Mouse (Mus musculus) intestine, embryonic 16.5 days (tissue): ENCODE results near the gene Fam160a2. TPM values are rescaled to one million over a fixed set of nuclear protein-coding genes. Genes with fewer than 3 reads are reported as not detected.

ENCODE experiments used
- ATAC-seq: fragments of 200-750 bp; cut with Nextera tagmentation; 2 replicates; pipeline ENCODE4 v1.8.0; 2017; ENCODE audit warnings: moderate TSS enrichment, moderate library complexity
- H3K27ac ChIP-seq: fragments of 300-500 bp; sonication (generic); 2 replicates; pipeline ENCODE4 v1.5.1; 2014; ENCODE audit warnings: mild to moderate bottlenecking, low read length
- H3K27me3 ChIP-seq: fragments of 300-500 bp; sonication (generic); replicated peaks from 2 replicates; pipeline ENCODE4 v1.6.1; 2014; ENCODE audit warnings: low read length, control low read depth, mixed read lengths; ENCODE audit not compliant: control insufficient read depth, insufficient read depth
- H3K36me3 ChIP-seq: fragments of 300-500 bp; sonication (generic); 2 replicates; pipeline ENCODE4 v1.6.1; 2014; ENCODE audit warnings: low read length, control low read depth; ENCODE audit not compliant: control insufficient read depth, insufficient read depth
- H3K4me1 ChIP-seq: fragments of 300-500 bp; sonication (generic); 2 replicates; pipeline ENCODE4 v1.6.1; 2014; ENCODE audit warnings: low read length, control low read depth, mixed read lengths; ENCODE audit not compliant: control insufficient read depth, insufficient read depth
- H3K4me2 ChIP-seq: fragments of 300-500 bp; sonication (generic); 2 replicates; pipeline ENCODE4 v1.6.1; 2014; ENCODE audit warnings: low read depth, low read length, control low read depth
- H3K4me3 ChIP-seq: fragments of 300-500 bp; sonication (generic); 2 replicates; pipeline ENCODE4 v1.5.1; 2014; ENCODE audit warnings: mild to moderate bottlenecking, low read length
- H3K9ac ChIP-seq: fragments of 300-500 bp; sonication (generic); 2 replicates; pipeline ENCODE4 v1.6.1; 2014; ENCODE audit warnings: low read depth, low read length
- H3K9me3 ChIP-seq: fragments of 300-500 bp; sonication (generic); 2 replicates; pipeline ENCODE4 v1.6.1; 2016; ENCODE audit warnings: low read length, control low read depth; ENCODE audit not compliant: control insufficient read depth
- WGBS: fragments of 180-500 bp; shearing (Covaris S2); extraction: QIAGEN DNeasy Blood & Tissue Kit; methylation state at CpG from one replicate; pipeline ENCODE4 v1.1.7; 2014; 5-methylcytosine and 5-hydroxymethylcytosine counted together
- polyA plus RNA-seq: library from polyadenylated mRNA; unstranded; fragments of >200 nt; fragmentation: Nextera tagmentation; extraction: Ambion mirVana; gene quantifications from 2 replicates; pipeline ENCODE4 v1.2.1, GENCODE M21; 2015

Fam160a2 gene
- polyA plus RNA-seq, 1 experiment from 2014 or later: 44.2 TPM

GRCm38 (mm10) chr7:105396126-105396525 is 3.7 kb downstream of the Fam160a2 start:
- ATAC-seq: no peak
- peaks cover 12% of the 10 kb centered on the region for H3K4me1 ChIP-seq
- no peak overlapping the region for H3K9ac ChIP-seq
- H3K9me3 ChIP-seq: no peaks in the 10 kb centered on the region
- no peak overlapping the region for H3K4me3 ChIP-seq
- no peaks in the 10 kb centered on the region for H3K27me3 ChIP-seq
- peak overlapping the region; percentile 39 for H3K4me2 ChIP-seq
- no peaks in the 10 kb centered on the region for H3K36me3 ChIP-seq
- peak overlapping the region; percentile 90 for H3K27ac ChIP-seq

- H3K9ac ChIP-seq: no peak overlapping the region; the same call in 1 of the 2 replicates
- H3K4me3 ChIP-seq: no peak overlapping the region
- peak overlapping the region; percentile 39 for H3K4me2 ChIP-seq
- peak overlapping the region; percentile 90 for H3K27ac ChIP-seq
- H3K36me3 ChIP-seq: no peaks in the 10 kb centered on the region
- H3K4me1 ChIP-seq: peaks cover 10% of the 10 kb centered on the region; the same call in 1 of the 2 replicates
- no peaks in the 10 kb centered on the region for H3K27me3 ChIP-seq
- H3K9me3 ChIP-seq: no peaks in the 10 kb centered on the region
- peak; percentile 1; the same call in 1 of the 2 replicates for ATAC-seq
These were observed 4.6 kb downstream of the Fam160a2 start for GRCm38 (mm10) chr7:105395131-105395820.

GRCm38 (mm10) chr7:105394606-105395005 is 5.2 kb downstream of the Fam160a2 start:
- WGBS: 66% methylated on average over 1 of the region's 1 CpGs
- H3K4me1 ChIP-seq: peaks cover 10% of the 10 kb centered on the region; the same call in 1 of the 2 replicates
- no peak overlapping the region for H3K4me2 ChIP-seq
- H3K27me3 ChIP-seq: no peaks in the 10 kb centered on the region
- H3K27ac ChIP-seq: no peak overlapping the region
- ATAC-seq: no peak
- H3K9ac ChIP-seq: no peak overlapping the region
- H3K9me3 ChIP-seq: no peaks in the 10 kb centered on the region
- peaks cover 1% of the 10 kb centered on the region for H3K36me3 ChIP-seq
- H3K4me3 ChIP-seq: no peak overlapping the region

GRCm38 (mm10) chr7:105390236-105390635 is 9.6 kb downstream of the Fam160a2 start:
- H3K36me3 ChIP-seq: peaks cover 12% of the 10 kb centered on the region

GRCm38 (mm10) chr7:105387696-105388095 is 12.2 kb downstream of the Fam160a2 start:
- ATAC-seq: no peak
- Histone ChIP-seq H3K4me3 (no peak overlapping the region), H3K9me3 (no peaks in the 10 kb centered on the region), H3K4me2 (no peak overlapping the region), H3K27me3 (no peaks in the 10 kb centered on the region), H3K4me1 (no peaks in the 10 kb centered on the region), H3K27ac (no peak overlapping the region), H3K36me3 (peaks cover 24% of the 10 kb centered on the region), H3K9ac (no peak overlapping the region)
- WGBS: 84% methylated on average over 2 of the region's 2 CpGs

More at GRCm38 (mm10) chr7:105390236-105390635, 9.6 kb downstream of the Fam160a2 start:
- Histone ChIP-seq H3K4me2 (no peak overlapping the region), H3K9ac (no peak overlapping the region), H3K4me1 (peaks cover 2% of the 10 kb centered on the region; the same call in 1 of the 2 replicates), H3K27ac (no peak overlapping the region), H3K4me3 (no peak overlapping the region), H3K27me3 (no peaks in the 10 kb centered on the region), H3K9me3 (no peaks in the 10 kb centered on the region)
- 88% methylated on average over 2 of the region's 2 CpGs for WGBS
- ATAC-seq: no peak

- 92% methylated on average over 3 of the region's 3 CpGs for WGBS
- ATAC-seq: no peak
- H3K9me3 ChIP-seq: no peaks in the 10 kb centered on the region
- H3K4me2 ChIP-seq: no peak overlapping the region
- no peak overlapping the region for H3K27ac ChIP-seq
- no peaks in the 10 kb centered on the region for H3K4me1 ChIP-seq
- H3K27me3 ChIP-seq: no peaks in the 10 kb centered on the region
- H3K9ac ChIP-seq: no peak overlapping the region
- H3K4me3 ChIP-seq: no peak overlapping the region
- peaks cover 30% of the 10 kb centered on the region for H3K36me3 ChIP-seq
These were observed 19.5 kb downstream of the Fam160a2 start for GRCm38 (mm10) chr7:105380329-105380728.

- no peak within 1 kb of the TSS for H3K9ac ChIP-seq
- no peak within 1 kb of the TSS for H3K4me3 ChIP-seq
- no peak for ATAC-seq
- H3K27ac ChIP-seq: no peak within 1 kb of the TSS
- no peaks in the 10 kb centered on the region for H3K9me3 ChIP-seq
- no peaks in the 10 kb centered on the region for H3K27me3 ChIP-seq
- H3K4me1 ChIP-seq: no peaks in the 10 kb centered on the region
- WGBS: 79% methylated on average over 1 of the region's 1 CpGs
- 0 out of 2 replicates have a peak, but pooled peaks cover 16% of the 10 kb centered on the region for H3K36me3 ChIP-seq
- no peak within 1 kb of the TSS for H3K4me2 ChIP-seq
These were observed 25.0 kb downstream of the Fam160a2 start, which contains the start of gene Gm5901 for GRCm38 (mm10) chr7:105374866-105375265. Gene Gm5901, plus strand, starts transcription at chr7:105375038.

GRCm38 (mm10) chr7:105373976-105374375 is 25.9 kb downstream of the Fam160a2 start:
- ATAC-seq: no peak
- no peaks in the 10 kb centered on the region for H3K27me3 ChIP-seq
- H3K4me1 ChIP-seq: no peaks in the 10 kb centered on the region

GRCm38 (mm10) chr7:105373509-105373908 is 26.3 kb downstream of the Fam160a2 start:
- Histone ChIP-seq H3K36me3 (0 out of 2 replicates have a peak, but pooled peaks cover 11% of the 10 kb centered on the region), H3K4me2 (no peak overlapping the region), H3K27me3 (no peaks in the 10 kb centered on the region), H3K9ac (no peak overlapping the region), H3K4me3 (no peak overlapping the region), H3K9me3 (no peaks in the 10 kb centered on the region), H3K4me1 (no peaks in the 10 kb centered on the region), H3K27ac (no peak overlapping the region)
- ATAC-seq: no peak
- WGBS: 85% methylated on average over 4 of the region's 4 CpGs

More at GRCm38 (mm10) chr7:105373976-105374375, 25.9 kb downstream of the Fam160a2 start:
- WGBS: 92% methylated on average over 3 of the region's 3 CpGs
- no peaks in the 10 kb centered on the region for H3K9me3 ChIP-seq
- 0 out of 2 replicates have a peak, but pooled peaks cover 13% of the 10 kb centered on the region for H3K36me3 ChIP-seq
- no peak overlapping the region for H3K9ac ChIP-seq
- H3K27ac ChIP-seq: no peak overlapping the region
- no peak overlapping the region for H3K4me3 ChIP-seq
- H3K4me2 ChIP-seq: no peak overlapping the region
